Mouse (Mus musculus): ENCODE results near the gene Cd151.

GRCm38 (mm10) chr7:141436523-141436892 lies 30.7 kb upstream of the Cd151 start:
- TF ChIP-seq CTCF (IDR thresholded peaks at IDR 0.05; ENCODE audit: insufficient read depth, low read depth, low read length) (no peak), POLR2A (IDR thresholded peaks at IDR 0.05; ENCODE audit: insufficient read depth, low read depth, low read length) (no peak)

Measured in olfactory bulb, adult 2 months (tissue).